Mouse (Mus musculus) liver, postnatal 0 days (tissue): ENCODE results near the gene Cmklr1. TPM values are rescaled to one million over a fixed set of nuclear protein-coding genes. Genes with fewer than 3 reads are reported as not detected.

ENCODE experiments used
- ATAC-seq: fragments of 200-750 bp; cut with Nextera tagmentation; 2 replicates; pipeline ENCODE4 v1.8.0; 2017; ENCODE audit warnings: mild to moderate bottlenecking, moderate library complexity
- DNase-seq: peaks from one replicate; pipeline ENCODE4 v3.0.0-alpha.2; 2016
- H3K27ac ChIP-seq: fragments of 300-500 bp; sonication (generic); 2 replicates; pipeline ENCODE4 v1.5.1; 2014; ENCODE audit warnings: antibody characterized with exemption, moderate library complexity, mild to moderate bottlenecking, low read depth
- H3K27me3 ChIP-seq: fragments of 300-500 bp; sonication (generic); 2 replicates; pipeline ENCODE4 v1.6.1; 2014; ENCODE audit warnings: low read length, control low read depth, mixed read lengths; ENCODE audit not compliant: insufficient read depth
- H3K36me3 ChIP-seq: fragments of 300-500 bp; sonication (generic); replicated peaks from 2 replicates; pipeline ENCODE4 v1.6.1; 2014; ENCODE audit warnings: mild to moderate bottlenecking, control low read depth, low read length, moderate library complexity, mixed read lengths; ENCODE audit not compliant: insufficient read depth
- H3K4me1 ChIP-seq: fragments of 300-500 bp; sonication (generic); 2 replicates; pipeline ENCODE4 v1.6.1; 2014; ENCODE audit warnings: antibody characterized with exemption, mild to moderate bottlenecking, control low read depth; ENCODE audit not compliant: insufficient read depth
- H3K4me2 ChIP-seq: fragments of 300-500 bp; sonication (generic); 2 replicates; pipeline ENCODE4 v1.6.1; 2014; ENCODE audit warnings: low read depth, mild to moderate bottlenecking, low read length, moderate library complexity, mixed read lengths
- H3K4me3 ChIP-seq: fragments of 300-500 bp; sonication (generic); 2 replicates; pipeline ENCODE4 v1.5.1; 2014; ENCODE audit warnings: low read depth, low read length
- H3K9ac ChIP-seq: fragments of 300-500 bp; sonication (generic); replicated peaks from 2 replicates; pipeline ENCODE4 v1.6.1; 2014; ENCODE audit warnings: mild to moderate bottlenecking, moderate library complexity
- H3K9me3 ChIP-seq: fragments of 300-500 bp; sonication (generic); 2 replicates; pipeline ENCODE4 v1.6.1; 2016; ENCODE audit warnings: mild to moderate bottlenecking, control low read depth, low read length, mixed read lengths
- CTCF ChIP-seq: sonication (generic); IDR thresholded peaks from 2 replicates; pipeline ENCODE4 v1.5.1; 2016; ENCODE audit warnings: antibody characterized with exemption, low read depth
- EP300 ChIP-seq: IDR thresholded peaks from 2 replicates; pipeline ENCODE4 v1.6.1; 2016; ENCODE audit warnings: antibody characterized with exemption, low read depth, mild to moderate bottlenecking
- WGBS: fragments of 180-500 bp; shearing (Covaris S2); extraction: QIAGEN DNeasy Blood & Tissue Kit; methylation state at CpG from one replicate; pipeline ENCODE4 v1.1.7; 2014; ENCODE audit not compliant: insufficient replicate concordance; 5-methylcytosine and 5-hydroxymethylcytosine counted together
- polyA plus RNA-seq: library from polyadenylated mRNA; unstranded; fragments of >200 nt; fragmentation: Nextera tagmentation; extraction: Ambion mirVana; gene quantifications from 2 replicates; pipeline ENCODE4 v1.2.1, GENCODE M21; 2015

Gene Cmklr1
- polyA plus RNA-seq, 1 experiment from 2014 or later = 3.5 TPM

- no peak for TF ChIP-seq CTCF
- TF ChIP-seq EP300 = no peak
- Histone ChIP-seq H3K4me3 (no peak overlapping the region), H3K27me3 (no peaks in the 10 kb centered on the region), H3K27ac (no peak overlapping the region), H3K9ac (no peak overlapping the region), H3K4me1 (no peaks in the 10 kb centered on the region), H3K9me3 (no peaks in the 10 kb centered on the region), H3K4me2 (no peak overlapping the region), H3K36me3 (no peaks in the 10 kb centered on the region)
- WGBS = 71% methylated on average over 12 of the region's 12 CpGs
- ATAC-seq (no peak), DNase-seq (no peak)
These were observed 12.2 kb downstream of the Cmklr1 start for GRCm38 (mm10) chr5:113638055-113638454.

- TF ChIP-seq EP300 (no peak), CTCF (no peak)
- Histone ChIP-seq H3K36me3 (no peaks in the 10 kb centered on the region), H3K4me1 (no peaks in the 10 kb centered on the region), H3K9ac (no peak overlapping the region), H3K27me3 (no peaks in the 10 kb centered on the region), H3K4me2 (no peak overlapping the region), H3K9me3 (no peaks in the 10 kb centered on the region), H3K4me3 (no peak overlapping the region), H3K27ac (no peak overlapping the region)
- 78% methylated on average over 4 of the region's 4 CpGs for WGBS
- ATAC-seq (no peak), DNase-seq (no peak)
These were observed 12.6 kb downstream of the Cmklr1 start for GRCm38 (mm10) chr5:113637631-113638030.

DNA sequence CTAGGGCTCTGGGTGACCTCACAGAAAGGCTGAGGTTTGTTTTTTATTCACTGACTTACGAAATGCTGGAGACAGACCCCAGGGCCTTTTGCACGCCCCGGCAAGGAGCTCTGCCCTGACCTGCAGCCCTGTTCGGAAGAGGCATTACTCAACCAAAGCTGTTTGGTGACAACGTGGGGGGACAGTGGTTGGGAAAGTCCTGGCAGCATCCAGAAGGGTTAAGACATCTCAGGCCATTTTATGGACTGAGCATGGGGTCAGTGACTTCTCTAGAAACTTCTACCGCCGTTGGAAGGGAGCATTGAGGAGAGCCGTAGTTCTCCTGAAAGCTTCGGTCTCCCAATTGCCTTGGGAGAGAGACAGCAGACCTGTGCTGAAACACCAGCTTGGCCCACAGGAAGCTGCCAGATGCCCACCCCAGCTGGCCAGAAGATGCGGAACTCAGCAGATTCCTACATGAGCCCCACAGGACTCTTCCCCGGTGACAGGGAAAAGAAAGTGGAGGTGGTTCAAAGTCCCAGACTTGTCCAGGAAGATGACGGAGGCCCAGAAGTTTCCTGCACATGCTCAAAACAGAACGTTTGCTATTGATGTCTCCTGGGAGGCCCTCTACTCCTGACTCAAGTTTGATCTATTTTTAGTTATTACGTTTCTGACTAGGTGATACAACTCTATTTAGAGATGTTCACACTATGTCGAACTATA, 14.2 kb downstream of the Cmklr1 start:
- Histone ChIP-seq H3K27ac (no peak overlapping the region), H3K4me3 (no peak overlapping the region), H3K36me3 (no peaks in the 10 kb centered on the region), H3K27me3 (no peaks in the 10 kb centered on the region), H3K4me2 (no peak overlapping the region), H3K9ac (no peak overlapping the region), H3K9me3 (no peaks in the 10 kb centered on the region), H3K4me1 (no peaks in the 10 kb centered on the region)
- TF ChIP-seq CTCF = no peak
- DNase-seq = no peak
- WGBS = 65% methylated on average over 15 of the region's 15 CpGs
- no peak for ATAC-seq

GRCm38 (mm10) chr5:113634887-113635610, 15.2 kb downstream of the Cmklr1 start:
- TF ChIP-seq EP300 (no peak), CTCF (no peak)
- ATAC-seq = no peak
- Histone ChIP-seq H3K36me3 (no peaks in the 10 kb centered on the region), H3K4me1 (no peaks in the 10 kb centered on the region), H3K9me3 (no peaks in the 10 kb centered on the region), H3K9ac (no peak overlapping the region), H3K27me3 (no peaks in the 10 kb centered on the region), H3K27ac (no peak overlapping the region), H3K4me2 (no peak overlapping the region), H3K4me3 (no peak overlapping the region)
- WGBS = 59% methylated on average over 7 of the region's 7 CpGs
- no peak for DNase-seq

GRCm38 (mm10) chr5:113634024-113634651, 16.1 kb downstream of the Cmklr1 start:
- peak overlapping the region; percentile 24; the same call in 1 of the 2 replicates for H3K27ac ChIP-seq
- DNase-seq = no peak
- WGBS = 32% methylated on average over 13 of the region's 13 CpGs

DNA sequence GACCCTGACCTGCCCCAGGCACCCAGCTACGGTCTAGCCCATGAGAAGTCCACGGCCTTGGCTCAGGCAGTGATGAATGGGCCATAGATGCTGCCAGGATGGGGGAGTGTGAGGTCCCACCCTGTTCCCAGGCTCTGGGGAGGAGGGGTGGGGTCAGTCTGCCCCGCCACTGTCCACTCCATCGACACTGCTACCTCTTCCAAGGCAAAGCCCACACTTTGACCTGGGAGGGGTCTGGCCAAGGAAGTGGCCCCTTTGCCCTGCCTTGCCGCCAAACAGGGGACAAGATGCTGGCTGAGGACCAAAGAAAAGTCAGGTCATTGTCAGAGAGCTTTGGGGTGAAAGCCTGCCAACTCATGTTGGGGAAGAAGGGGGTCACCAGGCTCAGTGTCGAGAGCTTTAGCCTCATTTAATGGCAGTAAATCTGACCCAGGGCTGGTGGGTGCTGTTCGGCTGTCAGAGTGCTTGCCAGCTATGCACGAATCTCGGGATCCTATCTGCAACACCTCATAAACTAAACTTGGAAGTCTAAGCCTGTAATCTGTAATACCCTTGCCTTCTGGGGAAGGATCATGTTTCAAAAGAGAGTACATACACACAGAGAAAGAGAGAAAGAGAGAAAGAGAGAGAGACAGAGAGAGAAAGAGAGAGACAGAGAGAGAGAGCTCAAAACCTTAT, 17.1 kb downstream of the Cmklr1 start:
- no peak overlapping the region for H3K9ac ChIP-seq
- H3K9me3 ChIP-seq = no peaks in the 10 kb centered on the region
- ATAC-seq (no peak), DNase-seq (no peak)
- no peaks in the 10 kb centered on the region for H3K27me3 ChIP-seq
- TF ChIP-seq CTCF (no peak), EP300 (no peak)
- H3K4me3 ChIP-seq = no peak overlapping the region
- 52% methylated on average over 9 of the region's 9 CpGs for WGBS
- H3K27ac ChIP-seq = no peak overlapping the region
- H3K4me1 ChIP-seq = no peaks in the 10 kb centered on the region
- no peaks in the 10 kb centered on the region for H3K36me3 ChIP-seq
- H3K4me2 ChIP-seq = no peak overlapping the region

More at GRCm38 (mm10) chr5:113634024-113634651, 16.1 kb downstream of the Cmklr1 start:
- peak; percentile 56 for ATAC-seq
- no peak overlapping the region for H3K4me2 ChIP-seq
- H3K9me3 ChIP-seq = no peaks in the 10 kb centered on the region
- H3K4me1 ChIP-seq = no peaks in the 10 kb centered on the region
- H3K4me3 ChIP-seq = no peak overlapping the region
- H3K9ac ChIP-seq = no peak overlapping the region
- TF ChIP-seq EP300 (no peak), CTCF (no peak)
- no peaks in the 10 kb centered on the region for H3K27me3 ChIP-seq
- H3K36me3 ChIP-seq = no peaks in the 10 kb centered on the region
